Mouse (Mus musculus): Measurements from ENCODE around the gene Zfp985. TPM values are rescaled to one million over a fixed set of nuclear protein-coding genes. Genes with fewer than 3 reads are reported as not detected.

Zfp985 gene
- polyA plus RNA-seq (2012; rRNA removed; ENCODE audit: low replicate concordance): 0.05 TPM in 1 of 2 replicates, not detected in the other

GRCm38 (mm10) chr4:147553071-147553470 lies at the start of gene Zfp985:
Gene Zfp985 (plus strand): TSS chr4:147553277.

DNA sequence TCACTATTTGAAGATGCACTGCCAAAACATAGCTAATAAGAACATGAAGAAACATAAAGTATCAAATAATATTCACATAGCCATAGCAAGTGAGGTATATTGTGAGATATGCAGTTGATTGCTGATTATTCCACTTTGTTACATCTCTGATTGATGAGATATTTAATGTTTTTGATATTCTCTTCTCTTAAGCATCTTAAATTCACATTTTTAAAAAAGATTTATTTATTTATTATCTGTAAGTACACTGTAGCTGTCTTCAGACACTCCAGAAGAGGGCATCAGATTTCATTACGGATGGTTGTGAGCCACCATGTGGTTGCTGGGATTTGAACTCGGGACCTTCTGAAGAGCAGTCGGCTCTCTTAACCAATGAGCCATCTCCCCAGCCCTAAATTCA lies 13.2 kb upstream of the Zfp985 start, which contains the start of gene Gm16503:
Gm16503 (plus strand) TSS at position 301 of the 400 bp plus-strand sequence.

Other genes starting within 250 kb of the Zfp985 start
- gene Zfp988, start 247.6 kb upstream of the Zfp985 start, polyA plus RNA-seq (2012; rRNA removed; ENCODE audit: low replicate concordance): not detected in 2 replicates
- not detected in 2 replicates for gene Zfp978, start 192.0 kb upstream of the Zfp985 start, polyA plus RNA-seq (2012; rRNA removed; ENCODE audit: low replicate concordance)
- gene Zfp982, start 60.9 kb upstream of the Zfp985 start, polyA plus RNA-seq (2012; rRNA removed; ENCODE audit: low replicate concordance): 0.41 and 1.6 TPM in 2 replicates
- 0.06 and 0.29 TPM in 2 replicates for gene Gm16503, start 13.1 kb upstream of the Zfp985 start, polyA plus RNA-seq (2012; rRNA removed; ENCODE audit: low replicate concordance)
- 0.67 and 1.5 TPM in 2 replicates for gene Zfp979, start 89.2 kb downstream of the Zfp985 start, polyA plus RNA-seq (2012; rRNA removed; ENCODE audit: low replicate concordance)
- not detected in 2 replicates for gene Zfp534, start 149.3 kb downstream of the Zfp985 start, polyA plus RNA-seq (2012; rRNA removed; ENCODE audit: low replicate concordance)

Measured in subcutaneous adipose tissue, adult 2 months (tissue).